Mouse (Mus musculus): ENCODE results near the gene Gnb1l.

GRCm38 (mm10) chr16:18609099-18609498, 110.6 kb downstream of the Gnb1l start:
- TF ChIP-seq EP300 (IDR thresholded peaks at IDR 0.05; ENCODE audit: low read depth) (no peak), CTCF (IDR thresholded peaks at IDR 0.05; ENCODE audit: low read depth) (no peak)

All from liver, postnatal 0 days (tissue).